Mouse (Mus musculus) kidney, postnatal 10 days (tissue): ENCODE results near the gene Dnase1.
"Not testable (repeated sequence)": the region's sequence is repeated elsewhere in the genome, so short reads cannot be mapped to it uniquely, and the experiment has no call there.

Source experiments
- DNase-seq: peaks from one replicate; pipeline ENCODE4 v3.0.0; 2021; ENCODE audit warnings: mixed read lengths

Gene Dnase1

DNA sequence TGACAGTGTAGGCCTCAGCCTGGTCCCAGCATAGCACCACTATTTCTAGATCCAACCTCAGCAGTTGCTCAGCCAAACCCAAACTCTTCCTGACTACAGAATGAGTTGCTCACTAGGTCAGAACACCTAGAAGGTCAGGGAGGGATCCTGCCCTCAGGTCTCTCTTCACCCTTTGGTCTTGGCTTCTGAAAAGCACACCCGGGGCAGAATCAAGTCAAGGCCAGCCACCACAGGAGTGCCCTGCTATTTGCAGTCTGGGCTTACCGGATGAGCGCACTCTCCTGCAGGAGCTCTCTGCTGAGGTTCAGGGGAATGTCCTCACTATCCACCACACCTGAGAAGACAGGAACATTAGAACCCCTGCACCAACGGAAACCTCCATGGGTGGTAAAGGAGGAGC lies 15.9 kb downstream of the Dnase1 start:
- DNase-seq = no peak

DNA sequence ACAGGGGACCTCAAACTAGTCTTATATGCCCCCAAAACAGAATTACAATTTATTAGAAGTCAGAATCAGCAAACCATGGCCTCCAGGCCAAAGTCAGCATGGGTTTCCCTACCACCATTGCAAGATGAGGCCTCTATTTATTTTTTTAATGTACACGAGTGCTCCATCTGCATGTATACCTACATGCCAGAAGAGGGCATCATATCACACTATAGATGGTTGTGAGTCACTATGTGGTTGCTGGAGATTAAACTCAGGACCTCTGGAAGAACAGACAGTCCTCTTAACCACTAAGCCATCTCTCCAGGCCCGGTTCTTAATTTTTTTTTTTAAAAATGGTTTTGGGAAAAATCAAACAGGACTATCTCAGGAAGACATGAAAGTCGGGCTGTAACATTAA lies 17.1 kb downstream of the Dnase1 start:
- no peak for DNase-seq

DNA sequence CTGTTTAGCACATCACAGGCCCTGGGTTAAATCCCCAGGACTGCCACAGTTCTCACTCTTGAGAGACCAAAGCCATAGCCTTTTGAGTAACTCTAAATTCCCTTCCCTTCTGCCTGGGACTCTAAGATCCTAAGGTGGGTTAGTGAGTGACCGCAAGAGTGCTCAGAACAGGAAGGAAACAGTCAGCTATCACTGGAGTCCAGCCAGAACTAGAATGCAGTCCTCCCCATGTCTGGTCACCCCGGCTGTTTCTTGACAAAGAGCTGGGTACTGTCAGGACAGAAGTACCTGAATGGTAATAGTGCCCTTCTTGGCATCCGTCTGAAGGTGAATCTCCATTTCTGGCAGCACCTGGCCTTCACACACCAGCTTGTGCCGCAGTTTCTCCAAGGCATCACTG lies 28.2 kb downstream of the Dnase1 start:
- DNase-seq = no peak

DNA sequence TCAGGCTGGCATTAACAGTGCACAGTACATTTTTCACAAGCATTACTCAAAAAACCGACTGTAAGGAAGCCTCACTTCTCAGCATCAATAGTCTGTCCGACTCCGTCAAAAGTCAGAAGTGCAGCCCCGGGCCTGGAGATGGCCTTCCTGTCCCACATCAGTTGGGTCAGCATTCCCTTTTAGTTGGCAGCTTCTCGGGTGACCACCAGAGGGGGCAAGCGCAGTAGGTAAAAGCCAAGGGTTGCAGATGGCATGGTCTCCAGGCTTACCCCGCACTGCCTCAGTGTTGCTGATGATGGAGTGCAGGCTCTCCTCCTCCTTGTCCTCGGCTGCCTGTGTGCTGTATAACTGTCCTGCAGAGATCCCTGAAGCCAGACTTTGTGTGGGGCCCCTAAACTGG lies 31.8 kb downstream of the Dnase1 start:
- DNase-seq = peak; percentile 82

DNA sequence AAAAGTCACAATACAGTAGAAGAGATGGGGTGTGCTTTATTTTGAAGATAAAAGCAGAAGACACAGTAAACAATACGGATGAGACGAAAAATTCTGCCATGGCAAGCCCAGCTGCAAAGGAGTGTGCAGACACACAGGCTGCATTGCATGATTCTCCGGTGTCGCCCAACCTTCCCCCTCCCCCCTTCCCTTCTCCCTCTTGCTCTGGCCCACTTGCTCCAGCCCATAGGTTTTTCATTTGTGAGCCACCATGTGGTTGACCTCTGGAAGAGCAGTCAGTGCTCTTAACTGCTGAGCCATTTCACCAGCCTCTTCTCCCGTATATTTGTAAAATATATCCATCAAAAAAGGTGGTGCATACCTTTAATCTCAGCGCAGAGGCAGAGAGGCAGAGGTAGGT lies 37.6 kb downstream of the Dnase1 start:
- no peak for DNase-seq

DNA sequence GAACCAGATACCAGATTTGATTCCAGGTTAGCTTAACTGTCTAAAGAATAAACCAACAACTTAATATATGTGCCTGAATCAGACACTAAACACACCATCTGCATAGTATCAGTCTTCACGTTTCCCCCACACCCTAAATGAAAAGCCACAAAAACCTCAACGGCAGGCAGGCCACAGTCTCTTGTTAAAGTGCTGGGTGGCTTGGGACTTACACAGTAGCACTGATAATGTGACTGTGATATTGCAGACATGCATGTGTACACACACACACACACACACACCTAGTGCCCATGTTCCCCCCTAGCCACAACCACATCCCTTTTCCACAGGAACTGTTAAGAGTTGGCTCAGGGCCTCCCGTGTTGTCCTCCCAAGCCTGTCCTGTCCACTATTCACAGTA lies 38.1 kb downstream of the Dnase1 start:
- no peak for DNase-seq

DNA sequence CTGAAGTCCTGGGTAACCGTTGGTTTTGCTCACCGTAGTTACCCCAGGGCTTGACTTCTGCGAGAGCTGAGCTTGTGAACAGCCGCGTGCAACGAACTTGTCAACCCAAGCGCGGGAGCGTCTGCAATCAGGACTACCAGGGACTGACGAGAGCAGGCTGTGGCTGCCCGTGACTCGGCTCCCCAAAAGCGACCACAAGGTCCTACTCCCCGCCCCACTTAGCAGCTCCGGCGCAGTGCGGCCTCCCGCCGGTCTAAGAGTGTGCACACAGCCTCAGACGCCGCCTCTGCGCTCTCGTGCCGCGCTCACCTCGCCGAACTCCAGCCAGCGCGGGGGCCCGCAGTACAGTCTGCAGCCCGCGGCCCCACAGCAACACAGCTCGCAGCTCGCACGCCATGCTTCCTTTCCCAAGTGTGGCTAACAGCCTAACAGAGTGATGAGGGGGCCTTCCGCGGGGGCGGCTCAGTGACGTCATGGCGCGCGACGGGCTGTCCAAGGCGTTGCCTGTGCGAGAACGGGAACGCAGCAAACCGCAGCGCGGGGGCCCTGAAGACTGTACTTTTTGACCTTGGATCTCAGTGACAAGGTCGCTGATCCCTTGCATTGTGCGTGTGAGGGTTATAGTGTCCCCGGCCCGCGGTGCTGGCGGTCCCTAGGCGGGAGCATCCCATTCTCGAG lies 40.8 kb downstream of the Dnase1 start, which contains the start of gene Trap1:
Trap1 (minus strand) TSS at position 444 of the 678 bp plus-strand sequence.
- peak; percentile 95 for DNase-seq

DNA sequence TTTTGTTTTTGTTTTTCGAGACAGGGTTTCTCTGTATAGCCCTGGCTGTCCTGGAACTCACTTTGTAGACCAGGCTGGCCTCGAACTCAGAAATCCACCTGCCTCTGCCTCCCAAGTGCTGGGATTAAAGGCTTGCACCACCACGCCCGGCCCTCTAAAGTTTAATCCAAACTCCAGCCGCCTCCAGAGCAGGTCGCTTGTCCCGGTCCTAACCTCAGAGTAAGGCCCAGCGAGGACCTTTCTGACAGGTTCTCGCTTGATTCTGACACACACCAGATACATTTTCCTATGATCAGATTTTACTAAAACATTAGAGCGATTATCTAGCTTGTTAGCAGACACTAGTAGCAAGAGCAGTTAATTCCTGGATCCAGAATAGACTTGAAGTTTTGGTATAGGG lies 41.6 kb downstream of the Dnase1 start:
- peak; percentile 25 for DNase-seq

DNA sequence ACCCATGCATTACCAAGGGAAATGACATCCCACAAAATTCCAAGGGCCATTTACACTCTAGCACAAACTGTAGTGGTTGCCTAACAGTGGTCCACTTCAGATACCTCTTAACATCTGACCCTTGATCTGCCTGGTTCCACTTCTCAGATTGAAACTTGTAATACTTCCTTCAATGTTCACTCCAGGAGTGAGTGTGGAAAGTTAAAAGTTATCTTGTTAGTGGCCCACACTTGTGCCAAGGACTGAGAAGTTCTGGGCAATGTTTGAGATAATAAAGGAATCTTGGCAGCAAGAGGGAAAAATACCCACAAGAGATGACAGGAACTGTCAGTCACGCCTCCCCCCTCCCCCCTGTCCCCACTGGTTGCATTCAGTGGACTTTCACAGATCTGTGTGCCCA lies 42.9 kb downstream of the Dnase1 start:
- DNase-seq = no peak

DNA sequence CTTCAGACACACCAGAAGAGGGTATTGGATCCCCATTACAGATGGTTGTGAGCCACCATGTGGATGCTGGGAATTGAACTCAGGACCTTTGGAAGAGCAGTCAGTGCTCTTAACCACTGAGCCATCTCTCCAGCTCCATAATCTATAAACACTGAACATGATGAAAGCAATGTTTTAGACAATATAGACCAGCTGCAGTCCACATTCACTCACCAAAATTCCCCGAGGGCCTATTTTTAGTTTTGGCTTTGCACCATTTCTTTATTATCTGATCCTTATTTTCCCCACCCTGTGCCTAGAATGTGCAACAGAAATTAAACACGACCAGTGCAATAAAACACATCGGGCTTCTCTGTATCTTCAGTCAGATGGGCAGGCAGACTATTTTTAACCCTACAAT lies 43.7 kb downstream of the Dnase1 start:
- DNase-seq = not testable (repeated sequence)

DNA sequence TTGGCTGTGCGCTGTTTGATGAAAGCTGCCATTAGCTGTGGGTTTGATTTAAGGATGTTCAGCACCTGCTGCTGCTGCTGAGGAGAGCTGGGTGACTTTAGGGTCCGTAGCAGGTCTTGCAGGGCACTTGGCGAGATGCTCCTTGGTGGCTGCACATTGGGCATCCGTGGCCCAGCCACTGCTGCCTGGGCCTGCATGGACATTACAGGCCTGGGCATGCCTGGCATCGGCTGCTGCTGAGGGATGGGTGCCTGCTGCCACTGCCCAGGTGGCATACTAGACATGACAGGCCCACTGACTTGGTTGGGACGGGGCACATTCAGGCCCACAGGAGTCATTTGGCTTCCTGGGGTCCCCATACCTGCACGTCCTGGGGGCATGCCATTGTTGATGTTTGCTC lies 48.3 kb downstream of the Dnase1 start:
- DNase-seq = no peak

DNA sequence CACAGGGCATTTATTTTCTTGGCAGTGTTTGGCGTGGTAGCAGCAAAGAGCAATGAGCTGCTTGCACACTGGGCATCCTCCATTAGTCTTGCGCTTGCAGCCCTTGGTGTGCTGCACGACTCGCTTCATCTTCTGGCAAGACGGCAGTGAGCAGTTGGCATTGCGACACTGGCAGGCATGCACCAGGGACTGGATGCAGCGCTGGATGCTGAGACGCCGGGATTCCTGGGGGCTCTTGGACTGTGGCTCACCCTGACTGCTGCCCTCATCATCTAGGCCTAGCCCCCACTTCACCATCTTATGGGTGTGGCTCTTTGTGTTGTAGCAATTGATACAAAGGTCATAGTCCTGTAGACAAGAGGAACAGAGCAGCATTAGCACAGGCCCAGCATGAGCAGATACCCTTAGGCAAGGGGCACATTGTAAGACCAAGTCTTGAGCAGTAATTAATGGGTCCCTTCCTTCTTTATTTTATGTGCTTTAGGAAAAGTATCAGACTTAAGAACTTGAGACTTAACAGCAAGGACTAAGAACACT lies 49.2 kb downstream of the Dnase1 start:
- DNase-seq = no peak

DNA sequence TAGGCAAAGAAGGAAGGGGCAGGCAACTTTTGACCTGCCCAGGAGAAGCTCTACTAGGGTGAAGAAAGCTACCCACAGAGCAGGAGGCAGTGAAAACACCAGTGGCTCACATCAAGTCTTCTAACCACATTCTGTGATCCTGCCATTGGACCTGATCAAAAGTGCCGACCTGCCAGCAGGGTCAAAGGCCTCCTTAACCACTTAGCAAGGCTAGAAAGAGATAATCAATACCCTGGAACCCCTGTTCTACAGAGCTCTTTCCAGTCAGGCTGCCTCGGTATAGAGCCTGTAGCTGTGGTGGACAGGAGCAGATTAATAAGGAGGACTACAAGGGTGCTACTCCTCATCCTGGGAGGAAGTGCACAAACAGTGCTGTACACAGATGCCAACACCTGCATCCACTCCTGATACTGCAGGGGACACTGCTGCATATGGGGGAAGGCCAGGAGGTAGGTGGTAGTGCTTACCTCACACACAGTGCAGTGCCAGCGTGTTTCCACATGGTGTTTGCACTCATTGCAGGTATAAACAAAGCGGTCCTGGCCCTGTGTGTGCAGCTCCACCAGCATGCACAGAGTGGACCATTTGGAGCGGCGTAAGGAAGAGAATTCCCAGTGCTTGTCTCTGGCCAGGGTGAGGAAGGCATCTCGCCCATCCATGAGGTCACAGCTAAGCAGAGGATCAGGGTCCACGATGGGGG lies 50.6 kb downstream of the Dnase1 start:
- DNase-seq = no peak
